Mouse (Mus musculus) spleen, postnatal 10 days (tissue): ENCODE data around the gene Hist1h1b.

Experiments used
- DNase-seq, 2 experiments: peaks; one replicate each; pipeline ENCODE4 v3.0.0; 2021 to 2022; ENCODE audit warnings: low spot score in 2 of 2

The Hist1h1b gene

GRCm38 (mm10) chr13:21733466-21733865, 47.0 kb downstream of the Hist1h1b start:
- peak in 1 of 2 experiments; percentile 29 for DNase-seq
